Mouse (Mus musculus) midbrain, embryonic 15.5 days (tissue): ENCODE results near the gene Ncf1. TPM values are rescaled to one million over a fixed set of nuclear protein-coding genes. Genes with fewer than 3 reads are reported as not detected.

Experiments
- ATAC-seq: fragments of 200-750 bp; cut with Nextera tagmentation; replicated peaks from 2 replicates; pipeline ENCODE4 v1.8.0; 2017; ENCODE audit warnings: moderate TSS enrichment
- H3K27ac ChIP-seq: fragments of 300-500 bp; sonication (generic); 2 replicates; pipeline ENCODE4 v1.5.1; 2015; ENCODE audit warnings: mild to moderate bottlenecking, inconsistent platforms
- H3K27me3 ChIP-seq: fragments of 300-500 bp; sonication (generic); replicated peaks from 2 replicates; pipeline ENCODE4 v1.6.1; 2015; ENCODE audit warnings: inconsistent platforms
- H3K36me3 ChIP-seq: fragments of 300-500 bp; sonication (generic); replicated peaks from 2 replicates; pipeline ENCODE4 v1.6.1; 2015; ENCODE audit warnings: inconsistent platforms
- H3K4me1 ChIP-seq: fragments of 300-500 bp; sonication (generic); 2 replicates; pipeline ENCODE4 v1.6.1; 2015; ENCODE audit warnings: inconsistent platforms
- H3K4me2 ChIP-seq: fragments of 300-500 bp; sonication (generic); 2 replicates; pipeline ENCODE4 v1.6.1; 2015; ENCODE audit warnings: inconsistent platforms, mild to moderate bottlenecking, moderate library complexity
- H3K4me3 ChIP-seq: fragments of 300-500 bp; sonication (generic); 2 replicates; pipeline ENCODE4 v1.5.1; 2015; ENCODE audit warnings: mild to moderate bottlenecking, inconsistent platforms
- H3K9ac ChIP-seq: fragments of 300-500 bp; sonication (generic); 2 replicates; pipeline ENCODE4 v1.6.1; 2015; ENCODE audit warnings: mild to moderate bottlenecking, inconsistent platforms
- H3K9me3 ChIP-seq: fragments of 300-500 bp; sonication (generic); 2 replicates; pipeline ENCODE4 v1.6.1; 2016; ENCODE audit warnings: inconsistent platforms
- WGBS: fragments of 180-500 bp; shearing (Covaris S2); methylation state at CpG from one replicate; pipeline ENCODE4 v1.1.7; 2015; ENCODE audit warnings: mixed read lengths; 5-methylcytosine and 5-hydroxymethylcytosine counted together
- polyA plus RNA-seq: library from polyadenylated mRNA; unstranded; fragments of >200 nt; fragmentation: Nextera tagmentation; extraction: Ambion mirVana; gene quantifications from 2 replicates; pipeline ENCODE4 v1.2.1, GENCODE M21; 2015

Gene Ncf1
- 3.3 and 3.4 TPM in 2 replicates for polyA plus RNA-seq

- Histone ChIP-seq H3K4me1 (no peaks in the 10 kb centered on the region), H3K9ac (no peak within 1 kb of the TSS), H3K9me3 (no peaks in the 10 kb centered on the region), H3K36me3 (no peaks in the 10 kb centered on the region), H3K27ac (no peak within 1 kb of the TSS), H3K4me3 (no peak within 1 kb of the TSS), H3K27me3 (no peaks in the 10 kb centered on the region), H3K4me2 (no peak within 1 kb of the TSS)
- ATAC-seq, result no peak
- WGBS, result 88% methylated on average over 7 of the region's 7 CpGs
These were observed at the start of gene Ncf1 for GRCm38 (mm10) chr5:134229391-134229790. Gene Ncf1 (minus strand): TSS chr5:134229625.

- Histone ChIP-seq H3K9ac (no peak overlapping the region; the same call in 1 of the 2 replicates), H3K27ac (no peak overlapping the region), H3K9me3 (no peaks in the 10 kb centered on the region), H3K4me2 (no peak overlapping the region), H3K27me3 (no peaks in the 10 kb centered on the region), H3K4me3 (no peak overlapping the region), H3K4me1 (no peaks in the 10 kb centered on the region), H3K36me3 (peaks cover 45% of the 10 kb centered on the region)
- no peak for ATAC-seq
- 90% methylated on average over 4 of the region's 4 CpGs for WGBS
These were observed 47.7 kb upstream of the Ncf1 start for GRCm38 (mm10) chr5:134277109-134277508.

- no peaks in the 10 kb centered on the region for H3K27me3 ChIP-seq
- no peak overlapping the region for H3K4me3 ChIP-seq
- WGBS, result 88% methylated on average over 10 of the region's 10 CpGs
- no peaks in the 10 kb centered on the region for H3K4me1 ChIP-seq
- H3K27ac ChIP-seq, result no peak overlapping the region
- H3K9me3 ChIP-seq, result no peaks in the 10 kb centered on the region
- H3K9ac ChIP-seq, result no peak overlapping the region
- H3K36me3 ChIP-seq, result peaks cover 52% of the 10 kb centered on the region
- H3K4me2 ChIP-seq, result no peak overlapping the region
- no peak for ATAC-seq
These were observed 46.1 kb upstream of the Ncf1 start for GRCm38 (mm10) chr5:134275556-134275955.

GRCm38 (mm10) chr5:134275021-134275420 is 45.6 kb upstream of the Ncf1 start:
- Histone ChIP-seq H3K4me3 (no peak overlapping the region), H3K9ac (no peak overlapping the region), H3K27ac (no peak overlapping the region), H3K4me2 (no peak overlapping the region), H3K9me3 (no peaks in the 10 kb centered on the region), H3K27me3 (no peaks in the 10 kb centered on the region), H3K4me1 (no peaks in the 10 kb centered on the region), H3K36me3 (peaks cover 55% of the 10 kb centered on the region)
- no peak for ATAC-seq
- WGBS, result 92% methylated on average over 11 of the region's 11 CpGs

GRCm38 (mm10) chr5:134273761-134274160 is 44.3 kb upstream of the Ncf1 start:
- no peaks in the 10 kb centered on the region for H3K4me1 ChIP-seq
- no peak for ATAC-seq
- H3K4me2 ChIP-seq, result no peak overlapping the region
- H3K9ac ChIP-seq, result no peak overlapping the region
- no peaks in the 10 kb centered on the region for H3K27me3 ChIP-seq
- no peak overlapping the region for H3K27ac ChIP-seq
- H3K9me3 ChIP-seq, result no peaks in the 10 kb centered on the region
- WGBS, result 87% methylated on average over 8 of the region's 8 CpGs
- H3K4me3 ChIP-seq, result no peak overlapping the region
- peaks cover 50% of the 10 kb centered on the region for H3K36me3 ChIP-seq

- no peak for ATAC-seq
- peaks cover 51% of the 10 kb centered on the region for H3K36me3 ChIP-seq
- H3K4me3 ChIP-seq, result no peak overlapping the region
- no peak overlapping the region for H3K9ac ChIP-seq
- H3K9me3 ChIP-seq, result no peaks in the 10 kb centered on the region
- no peaks in the 10 kb centered on the region for H3K27me3 ChIP-seq
- H3K4me1 ChIP-seq, result no peaks in the 10 kb centered on the region
- 89% methylated on average over 11 of the region's 11 CpGs for WGBS
- H3K27ac ChIP-seq, result no peak overlapping the region
- no peak overlapping the region for H3K4me2 ChIP-seq
These were observed 43.3 kb upstream of the Ncf1 start for GRCm38 (mm10) chr5:134272761-134273160.

GRCm38 (mm10) chr5:134271421-134271820 is 42.0 kb upstream of the Ncf1 start:
- Histone ChIP-seq H3K9ac (no peak overlapping the region), H3K36me3 (peaks cover 51% of the 10 kb centered on the region)
- WGBS, result 86% methylated on average over 11 of the region's 11 CpGs

GRCm38 (mm10) chr5:134270566-134270965 is 41.1 kb upstream of the Ncf1 start:
- no peaks in the 10 kb centered on the region for H3K9me3 ChIP-seq
- H3K4me2 ChIP-seq, result no peak overlapping the region
- WGBS, result 92% methylated on average over 4 of the region's 4 CpGs
- no peaks in the 10 kb centered on the region for H3K4me1 ChIP-seq
- no peak for ATAC-seq
- H3K27me3 ChIP-seq, result no peaks in the 10 kb centered on the region
- H3K4me3 ChIP-seq, result no peak overlapping the region
- H3K27ac ChIP-seq, result no peak overlapping the region
- H3K9ac ChIP-seq, result no peak overlapping the region
- H3K36me3 ChIP-seq, result peaks cover 51% of the 10 kb centered on the region

More at GRCm38 (mm10) chr5:134271421-134271820, 42.0 kb upstream of the Ncf1 start:
- Histone ChIP-seq H3K4me1 (no peaks in the 10 kb centered on the region), H3K4me2 (no peak overlapping the region), H3K4me3 (no peak overlapping the region), H3K27me3 (no peaks in the 10 kb centered on the region), H3K27ac (no peak overlapping the region), H3K9me3 (no peaks in the 10 kb centered on the region)
- ATAC-seq, result no peak

GRCm38 (mm10) chr5:134269751-134270150 is 40.3 kb upstream of the Ncf1 start:
- H3K27ac ChIP-seq, result no peak overlapping the region
- no peak overlapping the region for H3K4me2 ChIP-seq
- no peak overlapping the region for H3K4me3 ChIP-seq
- no peaks in the 10 kb centered on the region for H3K4me1 ChIP-seq
- peaks cover 47% of the 10 kb centered on the region for H3K36me3 ChIP-seq
- H3K9ac ChIP-seq, result no peak overlapping the region
- no peak for ATAC-seq
- no peaks in the 10 kb centered on the region for H3K9me3 ChIP-seq
- H3K27me3 ChIP-seq, result no peaks in the 10 kb centered on the region
- WGBS, result 81% methylated on average over 5 of the region's 5 CpGs

GRCm38 (mm10) chr5:134268751-134269150 is 39.3 kb upstream of the Ncf1 start:
- no peak overlapping the region for H3K4me3 ChIP-seq
- no peaks in the 10 kb centered on the region for H3K9me3 ChIP-seq
- ATAC-seq, result no peak
- H3K27ac ChIP-seq, result no peak overlapping the region
- 96% methylated on average over 8 of the region's 8 CpGs for WGBS
- no peaks in the 10 kb centered on the region for H3K4me1 ChIP-seq
- H3K36me3 ChIP-seq, result peaks cover 50% of the 10 kb centered on the region
- H3K4me2 ChIP-seq, result no peak overlapping the region
- no peaks in the 10 kb centered on the region for H3K27me3 ChIP-seq
- H3K9ac ChIP-seq, result no peak overlapping the region

GRCm38 (mm10) chr5:134266404-134266803 is 37.0 kb upstream of the Ncf1 start:
- Histone ChIP-seq H3K9me3 (no peaks in the 10 kb centered on the region), H3K27ac (no peak overlapping the region), H3K27me3 (no peaks in the 10 kb centered on the region), H3K36me3 (peaks cover 66% of the 10 kb centered on the region), H3K4me2 (no peak overlapping the region), H3K4me1 (no peaks in the 10 kb centered on the region), H3K4me3 (no peak overlapping the region), H3K9ac (no peak overlapping the region)
- no peak for ATAC-seq
- WGBS, result 89% methylated on average over 18 of the region's 18 CpGs

GRCm38 (mm10) chr5:134265890-134266289 is 36.5 kb upstream of the Ncf1 start:
- WGBS, result 92% methylated on average over 2 of the region's 2 CpGs
- ATAC-seq, result no peak
- Histone ChIP-seq H3K4me1 (no peaks in the 10 kb centered on the region), H3K27me3 (no peaks in the 10 kb centered on the region), H3K36me3 (peaks cover 66% of the 10 kb centered on the region), H3K4me3 (no peak overlapping the region), H3K9me3 (no peaks in the 10 kb centered on the region), H3K4me2 (no peak overlapping the region), H3K9ac (no peak overlapping the region), H3K27ac (no peak overlapping the region)

GRCm38 (mm10) chr5:134260001-134260636 is 30.7 kb upstream of the Ncf1 start:
- 90% methylated on average over 9 of the region's 9 CpGs for WGBS
- no peaks in the 10 kb centered on the region for H3K9me3 ChIP-seq
- H3K36me3 ChIP-seq, result peaks cover 85% of the 10 kb centered on the region
- no peaks in the 10 kb centered on the region for H3K27me3 ChIP-seq
- ATAC-seq, result no peak
- H3K4me3 ChIP-seq, result no peak overlapping the region
- H3K9ac ChIP-seq, result no peak overlapping the region
- H3K4me1 ChIP-seq, result no peaks in the 10 kb centered on the region
- no peak overlapping the region for H3K4me2 ChIP-seq
- no peak overlapping the region for H3K27ac ChIP-seq
